Mouse (Mus musculus) E14TG2a.4 (cell line): ENCODE measurements around the gene Cped1.

Source experiments
- H3K27me3 ChIP-seq: 2 replicates; pipeline ENCODE4 v1.6.1; 2014; ENCODE audit warnings: low read length, control low read depth; ENCODE audit not compliant: insufficient read depth
- H3K36me3 ChIP-seq: 2 replicates; pipeline ENCODE4 v1.6.1; 2014; ENCODE audit warnings: low read length, control low read depth; ENCODE audit not compliant: insufficient read depth
- H3K4me1 ChIP-seq: replicated peaks from 2 replicates; pipeline ENCODE4 v1.6.1; 2014; ENCODE audit warnings: low read depth, low read length, control low read depth
- H3K4me3 ChIP-seq: replicated peaks from 2 replicates; pipeline ENCODE4 v1.5.1; 2014; ENCODE audit warnings: mild to moderate bottlenecking, low read length
- H3K9me3 ChIP-seq: 2 replicates; pipeline ENCODE4 v1.6.1; 2014; ENCODE audit warnings: low read length, control low read depth
- CTCF ChIP-seq: conservative IDR thresholded peaks from 2 replicates; pipeline ENCODE4 v1.5.1; 2014; ENCODE audit warnings: low read length
- NANOG ChIP-seq: IDR thresholded peaks from 2 replicates; pipeline ENCODE4 v1.6.1; 2014; ENCODE audit warnings: borderline replicate concordance, low read length, mixed read lengths
- POU5F1 ChIP-seq: IDR thresholded peaks from 2 replicates; pipeline ENCODE4 v1.6.1; 2014; ENCODE audit warnings: low read length, borderline replicate concordance

Cped1 gene

DNA sequence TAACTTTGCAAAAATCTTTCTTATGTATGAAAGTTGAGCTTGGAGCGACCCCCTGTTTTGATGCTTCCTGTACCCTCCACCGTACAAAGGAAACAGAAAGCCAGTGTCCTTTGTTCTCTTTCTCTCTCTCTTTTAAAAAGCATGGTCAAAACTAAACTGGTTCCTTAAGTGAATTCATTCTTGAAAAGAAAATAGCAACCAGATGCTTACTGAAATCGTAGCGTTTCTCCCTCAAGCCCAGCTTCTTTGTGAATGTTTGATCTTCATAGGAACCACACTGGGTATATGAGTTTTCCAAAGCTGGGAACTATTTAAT, 40.6 kb downstream of the Cped1 start:
- no peak for TF ChIP-seq CTCF
- no peaks in the 10 kb centered on the region for H3K36me3 ChIP-seq
- H3K4me3 ChIP-seq = no peak overlapping the region
- no peaks in the 10 kb centered on the region for H3K9me3 ChIP-seq
- no peaks in the 10 kb centered on the region for H3K27me3 ChIP-seq
- H3K4me1 ChIP-seq = peaks cover 24% of the 10 kb centered on the region

DNA sequence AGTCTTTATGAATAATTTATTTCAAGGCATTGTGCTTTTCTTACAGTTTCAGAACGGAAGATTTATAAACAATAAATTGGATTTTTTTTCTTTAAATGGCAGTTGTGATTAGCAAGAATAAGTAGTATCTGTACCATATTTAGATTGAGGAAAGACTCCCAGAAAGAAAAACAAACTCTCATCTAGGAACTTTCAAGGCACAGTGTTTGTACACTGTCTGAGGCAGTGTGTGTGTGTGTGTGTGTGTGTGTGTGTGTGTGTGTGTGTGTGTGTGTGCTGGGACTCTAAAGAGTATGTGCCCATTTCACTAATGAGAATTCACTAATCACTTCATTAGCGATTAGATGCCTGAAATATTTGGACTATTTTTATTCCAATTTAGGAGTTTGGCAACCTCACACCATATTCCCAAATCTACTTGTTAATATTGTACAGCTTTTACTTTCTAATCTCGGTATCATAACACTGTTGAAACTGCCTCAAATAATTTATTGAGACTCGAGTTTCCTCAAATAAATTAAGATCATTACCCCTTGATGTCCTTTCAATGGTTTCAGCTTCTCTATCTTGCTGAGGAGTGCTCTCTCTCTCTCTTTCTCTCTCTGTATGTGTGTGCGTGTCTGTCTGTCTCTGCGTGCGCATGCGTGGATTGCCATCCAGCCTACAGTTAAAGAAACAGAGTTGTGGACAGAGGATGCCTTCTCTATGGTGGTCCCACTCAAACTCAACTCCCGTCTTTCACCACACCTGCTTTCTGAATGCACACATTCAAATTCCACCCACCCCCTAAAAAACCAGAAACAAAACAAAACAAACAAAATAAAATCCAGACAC, 41.3 kb downstream of the Cped1 start:
- H3K4me1 ChIP-seq = peaks cover 24% of the 10 kb centered on the region
- H3K4me3 ChIP-seq = no peak overlapping the region
- no peak for TF ChIP-seq POU5F1
- no peak for TF ChIP-seq NANOG
- no peak for TF ChIP-seq CTCF
- H3K36me3 ChIP-seq = no peaks in the 10 kb centered on the region
- no peaks in the 10 kb centered on the region for H3K27me3 ChIP-seq
- H3K9me3 ChIP-seq = no peaks in the 10 kb centered on the region

DNA sequence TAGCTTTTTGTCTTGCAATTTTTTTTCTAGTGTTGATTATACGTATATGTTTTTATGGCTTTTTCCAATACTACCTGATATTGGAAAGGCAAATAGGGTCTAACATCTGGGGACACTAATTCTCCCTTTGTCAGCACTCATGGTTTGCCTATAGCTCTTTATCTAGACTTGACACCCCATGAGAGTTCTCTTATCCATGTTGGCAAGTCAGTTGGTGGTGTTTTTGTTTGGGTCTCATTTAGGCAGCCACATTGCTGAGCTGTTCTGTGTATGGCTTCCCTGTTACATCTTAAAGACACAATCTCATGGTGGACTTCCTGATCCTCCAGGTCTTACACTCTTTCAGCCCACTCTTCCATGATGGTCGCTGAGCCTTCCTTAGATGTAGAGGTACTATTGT, 42.1 kb downstream of the Cped1 start:
- no peaks in the 10 kb centered on the region for H3K36me3 ChIP-seq
- H3K4me1 ChIP-seq = peaks cover 24% of the 10 kb centered on the region
- no peak for TF ChIP-seq CTCF
- no peak for TF ChIP-seq NANOG
- no peak for TF ChIP-seq POU5F1
- H3K27me3 ChIP-seq = no peaks in the 10 kb centered on the region
- no peaks in the 10 kb centered on the region for H3K9me3 ChIP-seq
- H3K4me3 ChIP-seq = no peak overlapping the region

DNA sequence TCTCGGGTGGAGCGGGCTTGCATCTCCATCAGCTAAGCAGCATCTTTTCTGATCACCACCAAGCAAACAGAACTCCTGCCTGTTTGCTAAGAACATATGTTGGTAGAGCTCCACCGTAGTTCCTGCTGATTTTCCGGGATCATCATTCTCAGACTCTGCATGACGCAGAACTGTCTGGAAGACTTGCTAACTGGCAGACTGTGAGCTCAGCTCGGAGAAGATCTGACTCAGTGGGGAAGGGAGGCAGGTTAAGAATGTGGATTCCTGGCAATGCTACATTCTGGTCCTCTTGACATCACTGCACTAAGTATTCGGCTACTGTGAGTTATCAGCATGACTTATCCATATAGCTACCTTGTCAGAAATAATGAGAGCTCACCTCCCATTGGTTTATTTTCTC, 44.7 kb downstream of the Cped1 start:
- Histone ChIP-seq H3K4me1 (peaks cover 18% of the 10 kb centered on the region), H3K4me3 (no peak overlapping the region), H3K9me3 (no peaks in the 10 kb centered on the region), H3K36me3 (no peaks in the 10 kb centered on the region), H3K27me3 (no peaks in the 10 kb centered on the region)
- no peak for TF ChIP-seq CTCF
- no peak for TF ChIP-seq POU5F1
- TF ChIP-seq NANOG = no peak

DNA sequence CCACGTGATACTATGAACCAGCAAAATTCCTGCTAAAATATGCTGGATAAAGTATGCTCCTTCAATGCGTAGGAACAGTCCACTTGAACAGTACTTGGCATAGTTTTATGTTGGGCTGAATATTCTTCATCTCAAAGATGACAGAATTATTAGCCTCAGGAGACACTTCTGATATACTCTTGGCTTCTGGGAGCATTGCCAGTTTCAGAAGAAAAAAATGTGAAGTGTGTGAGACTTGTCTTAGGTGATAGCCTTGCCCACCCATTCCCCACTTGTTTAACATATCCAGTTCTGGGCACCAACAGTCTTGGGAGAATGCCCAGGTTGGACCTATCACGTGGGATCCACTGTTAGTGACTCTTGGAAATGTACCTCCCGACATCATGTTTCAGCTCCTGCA, 47.5 kb downstream of the Cped1 start:
- no peaks in the 10 kb centered on the region for H3K27me3 ChIP-seq
- no peaks in the 10 kb centered on the region for H3K4me1 ChIP-seq
- H3K9me3 ChIP-seq = no peaks in the 10 kb centered on the region
- H3K4me3 ChIP-seq = no peak overlapping the region
- TF ChIP-seq POU5F1 (no peak), NANOG (no peak), CTCF (no peak)
- no peaks in the 10 kb centered on the region for H3K36me3 ChIP-seq

DNA sequence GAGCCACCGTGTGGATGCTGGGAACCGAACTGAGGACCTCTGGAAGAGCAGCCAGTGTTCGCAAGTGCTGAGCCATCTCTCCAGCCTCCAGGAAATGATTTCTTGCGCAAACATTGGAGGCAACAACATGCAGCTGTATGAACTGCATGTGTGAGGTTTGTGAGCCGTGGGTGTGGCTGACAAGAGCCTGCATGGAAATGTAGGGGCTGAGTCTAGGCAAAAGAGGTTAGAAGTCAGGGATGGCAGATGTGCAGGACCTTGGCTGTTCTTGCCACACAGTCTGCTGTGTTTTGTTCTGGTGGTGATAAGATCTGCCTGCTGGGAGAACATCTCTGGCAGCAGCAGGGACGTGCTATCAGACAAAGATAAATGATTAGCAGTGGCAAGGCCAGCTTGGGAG, 49.7 kb downstream of the Cped1 start:
- Histone ChIP-seq H3K9me3 (no peaks in the 10 kb centered on the region), H3K27me3 (no peaks in the 10 kb centered on the region), H3K36me3 (no peaks in the 10 kb centered on the region), H3K4me3 (no peak overlapping the region), H3K4me1 (no peaks in the 10 kb centered on the region)
- TF ChIP-seq NANOG = no peak
- no peak for TF ChIP-seq CTCF
- no peak for TF ChIP-seq POU5F1

DNA sequence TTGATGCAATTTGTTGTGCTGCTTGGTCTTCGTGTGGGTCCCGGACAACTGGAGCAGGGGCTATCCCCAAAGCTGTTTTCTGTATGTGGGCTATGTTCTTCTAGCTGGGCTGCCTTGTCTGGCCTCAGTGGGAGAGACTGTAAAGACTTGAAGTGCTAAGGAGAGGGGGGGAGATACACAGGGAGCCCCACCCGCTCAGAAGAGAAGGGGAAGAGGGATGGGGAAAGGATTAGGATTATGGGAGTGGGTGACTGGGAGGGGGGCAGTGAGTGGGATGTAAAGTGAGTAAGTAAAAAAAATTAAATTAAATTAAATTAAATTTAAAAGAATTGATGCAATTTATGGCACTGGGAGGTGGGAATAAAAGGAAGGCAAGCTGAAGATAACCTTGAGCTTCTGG, 50.2 kb downstream of the Cped1 start:
- Histone ChIP-seq H3K4me1 (no peaks in the 10 kb centered on the region), H3K4me3 (no peak overlapping the region), H3K9me3 (no peaks in the 10 kb centered on the region), H3K27me3 (no peaks in the 10 kb centered on the region), H3K36me3 (no peaks in the 10 kb centered on the region)
- TF ChIP-seq POU5F1 (no peak), CTCF (no peak), NANOG (no peak)

DNA sequence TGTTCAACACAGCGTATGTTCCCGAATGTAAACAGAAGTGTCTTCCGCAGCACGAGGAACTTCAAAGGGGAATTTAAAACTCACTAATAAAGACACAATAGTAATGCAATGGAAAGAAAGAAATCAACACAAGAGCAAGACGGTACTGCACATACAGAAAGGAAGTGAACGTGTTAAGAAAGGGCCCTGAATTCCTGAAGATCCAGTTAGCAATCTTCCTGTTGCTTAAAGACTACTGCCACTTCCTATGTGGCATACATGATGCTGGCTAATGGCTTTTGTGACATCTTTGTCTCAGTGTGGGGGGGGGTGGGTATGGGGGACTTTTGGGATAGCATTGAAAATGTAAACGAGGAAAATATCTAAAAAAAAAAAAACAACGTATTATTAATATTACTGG, 50.7 kb downstream of the Cped1 start:
- TF ChIP-seq CTCF (no peak), POU5F1 (no peak), NANOG (no peak)
- Histone ChIP-seq H3K9me3 (no peaks in the 10 kb centered on the region), H3K36me3 (no peaks in the 10 kb centered on the region), H3K4me1 (no peaks in the 10 kb centered on the region), H3K27me3 (no peaks in the 10 kb centered on the region), H3K4me3 (no peak overlapping the region)

DNA sequence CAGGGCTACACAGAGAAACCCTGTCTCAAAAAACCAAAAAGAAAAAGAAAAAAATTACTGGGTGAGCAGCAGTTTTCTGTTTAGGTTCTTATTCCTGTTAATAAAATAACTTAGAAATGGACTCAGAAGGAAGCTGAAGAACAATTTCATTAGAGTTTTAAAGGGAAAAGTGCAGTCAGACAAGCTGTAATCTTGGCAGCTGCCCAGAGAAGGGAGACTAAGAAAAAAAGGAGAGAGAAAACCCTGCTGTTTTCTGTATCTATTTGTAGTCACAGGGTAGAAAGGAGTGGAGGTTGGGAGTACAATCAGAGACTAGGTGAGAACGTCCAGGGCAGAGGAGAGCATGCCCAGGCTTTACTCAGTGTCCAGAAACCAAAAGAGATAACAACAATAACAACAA, 51.2 kb downstream of the Cped1 start:
- no peaks in the 10 kb centered on the region for H3K4me1 ChIP-seq
- no peaks in the 10 kb centered on the region for H3K27me3 ChIP-seq
- no peaks in the 10 kb centered on the region for H3K9me3 ChIP-seq
- TF ChIP-seq POU5F1 (no peak), NANOG (no peak), CTCF (no peak)
- H3K4me3 ChIP-seq = no peak overlapping the region
- no peaks in the 10 kb centered on the region for H3K36me3 ChIP-seq
